Mouse (Mus musculus) liver, embryonic 15.5 days (tissue): ENCODE results near the gene Klrb1. TPM values are rescaled to one million over a fixed set of nuclear protein-coding genes. Genes with fewer than 3 reads are reported as not detected.
"Not testable (repeated sequence)": the region's sequence is repeated elsewhere in the genome, so short reads cannot be mapped to it uniquely, and the experiment has no call there.

ENCODE experiments used
- ATAC-seq: fragments of 200-750 bp; cut with Nextera tagmentation; 2 replicates; pipeline ENCODE4 v1.8.0; 2017; ENCODE audit warnings: moderate number of reproducible peaks, mild to moderate bottlenecking, moderate library complexity; ENCODE audit not compliant: insufficient read depth
- H3K27ac ChIP-seq: fragments of 300-500 bp; sonication (generic); replicated peaks from 2 replicates; pipeline ENCODE4 v1.5.1; 2015; ENCODE audit warnings: mild to moderate bottlenecking, inconsistent platforms
- H3K27me3 ChIP-seq: fragments of 300-500 bp; sonication (generic); 2 replicates; pipeline ENCODE4 v1.6.1; 2015; ENCODE audit warnings: mild to moderate bottlenecking, inconsistent platforms
- H3K36me3 ChIP-seq: fragments of 300-500 bp; sonication (generic); replicated peaks from 2 replicates; pipeline ENCODE4 v1.6.1; 2015; ENCODE audit warnings: moderate library complexity, mild to moderate bottlenecking, inconsistent platforms
- H3K4me1 ChIP-seq: fragments of 300-500 bp; sonication (generic); replicated peaks from 2 replicates; pipeline ENCODE4 v1.6.1; 2015; ENCODE audit warnings: inconsistent platforms
- H3K4me2 ChIP-seq: fragments of 300-500 bp; sonication (generic); 2 replicates; pipeline ENCODE4 v1.6.1; 2015; ENCODE audit warnings: moderate library complexity, mild to moderate bottlenecking, inconsistent platforms
- H3K4me3 ChIP-seq: fragments of 300-500 bp; sonication (generic); replicated peaks from 2 replicates; pipeline ENCODE4 v1.5.1; 2015; ENCODE audit warnings: mild to moderate bottlenecking, inconsistent platforms
- H3K9ac ChIP-seq: fragments of 300-500 bp; sonication (generic); 2 replicates; pipeline ENCODE4 v1.6.1; 2015; ENCODE audit warnings: moderate library complexity, mild to moderate bottlenecking, inconsistent platforms
- H3K9me3 ChIP-seq: fragments of 300-500 bp; sonication (generic); replicated peaks from 2 replicates; pipeline ENCODE4 v1.6.1; 2016; ENCODE audit warnings: inconsistent platforms
- WGBS: fragments of 180-500 bp; shearing (Covaris S2); methylation state at CpG from one replicate; pipeline ENCODE4 v1.1.7; 2015; ENCODE audit warnings: mixed read lengths; ENCODE audit not compliant: insufficient replicate concordance; 5-methylcytosine and 5-hydroxymethylcytosine counted together
- polyA plus RNA-seq: library from polyadenylated mRNA; unstranded; fragments of >200 nt; fragmentation: Nextera tagmentation; extraction: Ambion mirVana; gene quantifications from 2 replicates; pipeline ENCODE4 v1.2.1, GENCODE M21; 2015

Klrb1 gene
- polyA plus RNA-seq, 1 experiment from 2014 or later, result not detected

DNA sequence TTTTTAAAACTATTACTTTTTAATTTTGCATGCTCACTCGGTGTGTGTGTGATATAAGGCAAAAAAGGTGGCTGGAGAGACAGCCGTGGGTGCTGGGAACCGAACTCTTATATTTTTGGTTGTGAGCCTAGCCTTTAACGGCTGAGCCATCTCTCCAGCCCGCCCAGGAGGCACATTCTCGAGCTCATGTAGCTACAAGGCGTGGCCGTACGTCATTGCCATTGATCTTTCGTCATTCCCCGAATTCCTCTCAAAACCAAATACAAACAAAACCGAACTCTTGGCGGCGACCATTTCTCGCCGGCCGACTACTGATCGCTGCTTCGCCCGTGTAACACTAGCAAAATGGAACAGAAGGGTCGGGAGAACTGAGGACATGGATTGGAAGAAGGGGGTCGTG, 37.2 kb upstream of the Klrb1 start:
- not testable (repeated sequence) for H3K27me3 ChIP-seq, H3K9me3 ChIP-seq, H3K36me3 ChIP-seq
- Histone ChIP-seq H3K4me1 (peaks cover 18% of the 10 kb centered on the region), H3K27ac (peak overlapping the region; percentile 81), H3K9ac (peak overlapping the region; percentile 70), H3K4me3 (peak overlapping the region; percentile 69), H3K4me2 (peak overlapping the region; percentile 77)
- WGBS, result under 1% methylated on average over 22 of the region's 22 CpGs
- ATAC-seq, result peak; percentile 16

GRCm38 (mm10) chr6:128759221-128759950, 36.5 kb upstream of the Klrb1 start:
- H3K9ac ChIP-seq, result no peak overlapping the region
- H3K27ac ChIP-seq, result no peak overlapping the region
- H3K4me3 ChIP-seq, result no peak overlapping the region
- no peak for ATAC-seq
- peaks cover 21% of the 10 kb centered on the region for H3K4me1 ChIP-seq
- 66% methylated on average over 5 of the region's 5 CpGs for WGBS
- H3K27me3 ChIP-seq, result no peaks in the 10 kb centered on the region
- no peaks in the 10 kb centered on the region for H3K9me3 ChIP-seq
- no peaks in the 10 kb centered on the region for H3K36me3 ChIP-seq
- H3K4me2 ChIP-seq, result peak overlapping the region; percentile 77; the same call in 1 of the 2 replicates

GRCm38 (mm10) chr6:128755402-128755763, 32.5 kb upstream of the Klrb1 start:
- not testable (repeated sequence) for H3K9ac ChIP-seq, H3K36me3 ChIP-seq, H3K4me3 ChIP-seq, H3K9me3 ChIP-seq, H3K27me3 ChIP-seq, H3K4me2 ChIP-seq, H3K27ac ChIP-seq
- WGBS, result 34% methylated on average over 4 of the region's 4 CpGs
- ATAC-seq, result peak; percentile 27; the same call in 1 of the 2 replicates
- H3K4me1 ChIP-seq, result peaks cover 12% of the 10 kb centered on the region

GRCm38 (mm10) chr6:128754748-128755401, 32.0 kb upstream of the Klrb1 start:
- Histone ChIP-seq H3K27ac (peak overlapping the region; percentile 68), H3K4me1 (peaks cover 12% of the 10 kb centered on the region)
- not testable (repeated sequence) for H3K4me3 ChIP-seq, H3K4me2 ChIP-seq, H3K36me3 ChIP-seq, H3K27me3 ChIP-seq, H3K9me3 ChIP-seq, H3K9ac ChIP-seq
- ATAC-seq, result peak; percentile 73
- 51% methylated on average over 12 of the region's 12 CpGs for WGBS

GRCm38 (mm10) chr6:128754265-128754664, 31.4 kb upstream of the Klrb1 start:
- H3K9ac ChIP-seq, H3K4me3 ChIP-seq, H3K27me3 ChIP-seq, H3K4me1 ChIP-seq, H3K36me3 ChIP-seq, H3K9me3 ChIP-seq: not testable (repeated sequence)
- H3K4me2 ChIP-seq, result peak overlapping the region; percentile 27
- H3K27ac ChIP-seq, result peak overlapping the region; percentile 68
- 24% methylated on average over 10 of the region's 10 CpGs for WGBS
- peak; percentile 47 for ATAC-seq

- not testable (repeated sequence) for H3K4me1 ChIP-seq, H3K9ac ChIP-seq, H3K9me3 ChIP-seq, H3K4me3 ChIP-seq, H3K36me3 ChIP-seq, H3K27me3 ChIP-seq
- Histone ChIP-seq H3K27ac (peak overlapping the region; percentile 68; the same call in 1 of the 2 replicates), H3K4me2 (peak overlapping the region; percentile 27)
- ATAC-seq, result peak; percentile 53
- 30% methylated on average over 8 of the region's 8 CpGs for WGBS
Observed at GRCm38 (mm10) chr6:128753610-128754224, 30.9 kb upstream of the Klrb1 start.

DNA sequence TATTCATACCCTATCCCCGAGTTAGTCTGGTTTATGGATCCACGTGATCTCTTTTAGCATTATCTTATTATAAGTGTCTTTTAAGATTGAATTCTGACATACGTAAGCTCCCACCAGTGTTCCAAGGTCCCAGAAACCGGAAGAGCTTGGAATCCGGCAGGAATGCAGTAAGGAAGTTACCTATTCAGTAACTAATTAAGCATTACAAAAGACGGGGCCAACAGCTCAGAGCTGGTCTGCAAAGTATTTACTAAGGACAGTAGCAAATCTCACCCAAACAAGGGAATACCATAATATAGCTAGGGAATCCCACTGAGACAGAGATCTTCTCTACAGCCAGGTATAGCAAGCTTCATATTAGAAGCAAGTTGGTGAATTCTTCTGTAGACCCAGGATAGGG, 24.1 kb upstream of the Klrb1 start:
- not testable (repeated sequence) for H3K9me3 ChIP-seq, H3K27ac ChIP-seq, H3K4me3 ChIP-seq, H3K36me3 ChIP-seq, ATAC-seq, H3K4me1 ChIP-seq, H3K9ac ChIP-seq, H3K27me3 ChIP-seq, H3K4me2 ChIP-seq
- WGBS, result 61% methylated on average over 6 of the region's 6 CpGs

GRCm38 (mm10) chr6:128737445-128737844, 14.6 kb upstream of the Klrb1 start:
- no peaks in the 10 kb centered on the region for H3K9me3 ChIP-seq
- no peaks in the 10 kb centered on the region for H3K4me1 ChIP-seq
- H3K27ac ChIP-seq, result no peak overlapping the region
- 69% methylated on average over 7 of the region's 7 CpGs for WGBS
- H3K9ac ChIP-seq, result no peak overlapping the region
- H3K36me3 ChIP-seq, result no peaks in the 10 kb centered on the region
- no peaks in the 10 kb centered on the region for H3K27me3 ChIP-seq
- H3K4me2 ChIP-seq, result no peak overlapping the region
- no peak for ATAC-seq
- H3K4me3 ChIP-seq, result no peak overlapping the region

GRCm38 (mm10) chr6:128736100-128736499, 13.2 kb upstream of the Klrb1 start:
- H3K4me1 ChIP-seq, result no peaks in the 10 kb centered on the region
- H3K9ac ChIP-seq, result no peak overlapping the region
- no peak overlapping the region for H3K27ac ChIP-seq
- no peak overlapping the region for H3K4me3 ChIP-seq
- H3K27me3 ChIP-seq, result no peaks in the 10 kb centered on the region
- H3K4me2 ChIP-seq, result no peak overlapping the region
- H3K36me3 ChIP-seq, result no peaks in the 10 kb centered on the region
- ATAC-seq, result no peak
- no peaks in the 10 kb centered on the region for H3K9me3 ChIP-seq

- Histone ChIP-seq H3K4me3 (no peak overlapping the region), H3K4me1 (no peaks in the 10 kb centered on the region), H3K4me2 (no peak overlapping the region), H3K36me3 (no peaks in the 10 kb centered on the region), H3K27me3 (no peaks in the 10 kb centered on the region), H3K27ac (no peak overlapping the region), H3K9ac (no peak overlapping the region), H3K9me3 (no peaks in the 10 kb centered on the region)
- no peak for ATAC-seq
Observed at GRCm38 (mm10) chr6:128734896-128735295, 12.0 kb upstream of the Klrb1 start.

- ATAC-seq, result no peak
- WGBS, result 27% methylated on average over 5 of the region's 5 CpGs
Observed at GRCm38 (mm10) chr6:128733908-128734679, 11.2 kb upstream of the Klrb1 start.

More at GRCm38 (mm10) chr6:128733908-128734679, 11.2 kb upstream of the Klrb1 start:
- no peak overlapping the region for H3K4me3 ChIP-seq
- no peak overlapping the region for H3K27ac ChIP-seq
- H3K36me3 ChIP-seq, result no peaks in the 10 kb centered on the region
- no peaks in the 10 kb centered on the region for H3K4me1 ChIP-seq
- no peak overlapping the region for H3K9ac ChIP-seq
- H3K27me3 ChIP-seq, result no peaks in the 10 kb centered on the region
- H3K4me2 ChIP-seq, result no peak overlapping the region
- no peaks in the 10 kb centered on the region for H3K9me3 ChIP-seq
